Mouse (Mus musculus): ENCODE measurements at regions not wholly inside any gene's neighbourhood (a gene's known extent, or its start where the extent isn't known, plus 50 kb on each side); places are given as distances from the start of the nearest gene placed in this dataset.

GRCm38 (mm10) chr15:92946216-92946615 is 328.8 kb downstream of the Gxylt1 start:
- no peak overlapping the region for H3K9ac ChIP-seq (ENCODE audit: control insufficient read depth, low read depth, low read length, poor library complexity, severe bottlenecking)
- no peak overlapping the region for H3K27ac ChIP-seq (ENCODE audit: control insufficient read depth, low read depth, low read length)
- TF ChIP-seq BHLHE40 (IDR thresholded peaks at IDR 0.05; ENCODE audit: borderline replicate concordance, low read depth, low read length) (no peak), NRF1 (IDR thresholded peaks at IDR 0.05; ENCODE audit: insufficient read depth, low read depth, low read length, poor library complexity, severe bottlenecking) (no peak), KAT2A (conservative IDR thresholded peaks at IDR 0.05; ENCODE audit: low read depth, low read length) (no peak), GATA1 (IDR thresholded peaks at IDR 0.05; ENCODE audit: low read depth, low read length) (no peak), TBP (IDR thresholded peaks at IDR 0.05; ENCODE audit: low read depth, low read length) (no peak), CHD2 (IDR thresholded peaks at IDR 0.05; ENCODE audit: low read length) (no peak), TCF12 (IDR thresholded peaks at IDR 0.05; ENCODE audit: low read depth, low read length) (no peak), POLR2AphosphoS2 (IDR thresholded peaks at IDR 0.05; ENCODE audit: low read length) (no peak), ZMIZ1 (IDR thresholded peaks at IDR 0.05; ENCODE audit: low read depth, low read length) (no peak), EP300 (IDR thresholded peaks at IDR 0.05; ENCODE audit: low read depth in 1 of 2, low read length in 2 of 2) (no peak), E2F4 (IDR thresholded peaks at IDR 0.05; ENCODE audit: borderline replicate concordance, low read depth, low read length) (no peak), TAL1 (IDR thresholded peaks at IDR 0.05; ENCODE audit: low read length) (no peak), CHD1 (IDR thresholded peaks at IDR 0.05; ENCODE audit: low read depth, low read length) (no peak), ELF1 (IDR thresholded peaks at IDR 0.05; ENCODE audit: low read depth, low read length) (no peak), NELFE (IDR thresholded peaks at IDR 0.05; ENCODE audit: low read depth, low read length) (no peak), SIN3A (IDR thresholded peaks at IDR 0.05; ENCODE audit: low read length) (no peak), JUND (IDR thresholded peaks at IDR 0.05; ENCODE audit: low read depth, low read length) (no peak), MYC (IDR thresholded peaks at IDR 0.05; ENCODE audit: low read depth, low read length) (no peak)
- no peaks in the 10 kb centered on the region for H3K36me3 ChIP-seq (ENCODE audit: control insufficient read depth in 1 of 2, insufficient read depth in 2 of 2, low read length in 2 of 2)
- H3K4me3 ChIP-seq (ENCODE audit: control insufficient read depth in 1 of 2, insufficient read depth in 1 of 2, low read depth in 2 of 2, low read length in 2 of 2) = no peak overlapping the region
- no peak for DNase-seq (ENCODE audit: low read depth, low spot score)
- no peaks in the 10 kb centered on the region for H3K4me1 ChIP-seq (ENCODE audit: control insufficient read depth in 1 of 2, insufficient read depth in 2 of 2, low read length in 2 of 2)
- no peaks in the 10 kb centered on the region for H3K27me3 ChIP-seq (ENCODE audit: control insufficient read depth in 1 of 2, insufficient read depth in 2 of 2, low read length in 2 of 2)
- H3K9me3 ChIP-seq (replicated peaks; ENCODE audit: insufficient read depth, low read length) = no peaks in the 10 kb centered on the region
- H3K79me2 ChIP-seq (ENCODE audit: control insufficient read depth, insufficient read depth, low read length, poor library complexity) = no peaks in the 10 kb centered on the region

DNA sequence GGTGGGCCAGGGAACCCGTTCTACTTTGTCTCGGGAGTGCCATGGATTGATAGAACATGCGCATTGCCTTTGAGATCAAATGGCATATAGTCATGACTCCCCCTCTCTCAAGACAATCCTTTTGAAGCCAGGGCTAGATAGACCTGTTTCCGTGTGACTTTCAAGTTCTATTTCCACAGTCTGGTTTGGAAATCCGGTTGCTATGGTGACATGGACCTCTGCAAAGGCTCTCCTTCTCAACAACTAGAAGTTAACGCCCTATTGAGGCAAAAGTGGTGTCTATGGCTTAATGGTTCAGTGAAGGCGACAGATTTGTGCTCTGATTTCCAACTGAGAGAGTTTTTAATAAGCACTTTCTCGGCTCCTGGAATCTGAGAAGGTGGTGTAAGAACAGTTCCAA is 371.2 kb downstream of the Gxylt1 start:
- no peak for DNase-seq (ENCODE audit: low read depth, low spot score)
- no peaks in the 10 kb centered on the region for H3K36me3 ChIP-seq (ENCODE audit: control insufficient read depth in 1 of 2, insufficient read depth in 2 of 2, low read length in 2 of 2)
- no peak overlapping the region for H3K27ac ChIP-seq (ENCODE audit: control insufficient read depth, low read depth, low read length)
- no peak overlapping the region for H3K9ac ChIP-seq (ENCODE audit: control insufficient read depth, low read depth, low read length, poor library complexity, severe bottlenecking)
- H3K9me3 ChIP-seq (replicated peaks; ENCODE audit: insufficient read depth, low read length) = no peaks in the 10 kb centered on the region
- H3K79me2 ChIP-seq (ENCODE audit: control insufficient read depth, insufficient read depth, low read length, poor library complexity) = no peaks in the 10 kb centered on the region
- no peaks in the 10 kb centered on the region for H3K27me3 ChIP-seq (ENCODE audit: control insufficient read depth in 1 of 2, insufficient read depth in 2 of 2, low read length in 2 of 2)
- H3K4me1 ChIP-seq (ENCODE audit: control insufficient read depth in 1 of 2, insufficient read depth in 2 of 2, low read length in 2 of 2) = no peaks in the 10 kb centered on the region
- no peak for TF ChIP-seq MAZ (IDR thresholded peaks at IDR 0.05; ENCODE audit: low read depth, low read length)
- TF ChIP-seq MEF2A (IDR thresholded peaks at IDR 0.05; ENCODE audit: extremely low read depth, insufficient replicate concordance, low read depth, low read length, poor library complexity, severe bottlenecking) = no peak
- TF ChIP-seq USF1 (IDR thresholded peaks at IDR 0.05; ENCODE audit: low read depth, low read length) = no peak
- no peak for TF ChIP-seq RCOR1 (IDR thresholded peaks at IDR 0.05; ENCODE audit: low read depth, low read length)
- TF ChIP-seq ZKSCAN1 (IDR thresholded peaks at IDR 0.05; ENCODE audit: low read depth, low read length) = no peak
- no peak for TF ChIP-seq MAX (IDR thresholded peaks at IDR 0.05; ENCODE audit: low read length)
- no peak for TF ChIP-seq ZNF384 (IDR thresholded peaks at IDR 0.05; ENCODE audit: low read depth, low read length)
- no peak for TF ChIP-seq TBP (IDR thresholded peaks at IDR 0.05; ENCODE audit: low read depth, low read length)
- no peak for TF ChIP-seq SIN3A (IDR thresholded peaks at IDR 0.05; ENCODE audit: low read length)
- no peak for TF ChIP-seq MAFK (IDR thresholded peaks at IDR 0.05; ENCODE audit: borderline replicate concordance, low read depth, low read length)
- no peak for TF ChIP-seq CHD1 (IDR thresholded peaks at IDR 0.05; ENCODE audit: low read depth, low read length)
- no peak for TF ChIP-seq NELFE (IDR thresholded peaks at IDR 0.05; ENCODE audit: low read depth, low read length)
- no peak for TF ChIP-seq UBTF (IDR thresholded peaks at IDR 0.05; ENCODE audit: borderline replicate concordance, insufficient read depth, low read depth, low read length)
- H3K4me3 ChIP-seq (ENCODE audit: control insufficient read depth in 1 of 2, insufficient read depth in 1 of 2, low read depth in 2 of 2, low read length in 2 of 2) = no peak overlapping the region
